Mouse (Mus musculus): Measurements from ENCODE around the gene Hdac11. TPM values are rescaled to one million over a fixed set of nuclear protein-coding genes. Genes with fewer than 3 reads are reported as not detected.

Gene Hdac11
- 3.4 and 4.6 TPM in 2 replicates for polyA plus RNA-seq (2015; fragmentation: Nextera tagmentation; extraction: Ambion mirVana)

- WGBS (ENCODE audit: insufficient replicate concordance) = 4% methylated on average over 36 of the region's 42 CpGs
- Histone ChIP-seq H3K9me3 (ENCODE audit: low read length) (no peaks in the 10 kb centered on the region), H3K4me3 (ENCODE audit: low read depth, low read length) (peak within 1 kb of the TSS; percentile 63), H3K36me3 (replicated peaks; ENCODE audit: insufficient read depth, low read length) (no peaks in the 10 kb centered on the region), H3K27me3 (ENCODE audit: insufficient read depth, low read length) (no peaks in the 10 kb centered on the region; the same call in 1 of the 2 replicates), H3K9ac (replicated peaks) (peak within 1 kb of the TSS; percentile 71), H3K4me2 (ENCODE audit: low read depth, low read length) (peak within 1 kb of the TSS; percentile 94), H3K27ac (ENCODE audit: low read depth) (peak within 1 kb of the TSS; percentile 25; the same call in 1 of the 2 replicates), H3K4me1 (ENCODE audit: insufficient read depth) (peaks cover 71% of the 10 kb centered on the region)
- DNase-seq = peak; percentile 93
- TF ChIP-seq CTCF (IDR thresholded peaks at IDR 0.05; ENCODE audit: low read depth) (no peak), EP300 (IDR thresholded peaks at IDR 0.05; ENCODE audit: low read depth) (no peak)
- peak; percentile 99 for ATAC-seq
These were observed at the start of gene Hdac11 for GRCm38 (mm10) chr6:91156554-91157236. Gene Hdac11 (plus strand): TSS chr6:91156665.

DNA sequence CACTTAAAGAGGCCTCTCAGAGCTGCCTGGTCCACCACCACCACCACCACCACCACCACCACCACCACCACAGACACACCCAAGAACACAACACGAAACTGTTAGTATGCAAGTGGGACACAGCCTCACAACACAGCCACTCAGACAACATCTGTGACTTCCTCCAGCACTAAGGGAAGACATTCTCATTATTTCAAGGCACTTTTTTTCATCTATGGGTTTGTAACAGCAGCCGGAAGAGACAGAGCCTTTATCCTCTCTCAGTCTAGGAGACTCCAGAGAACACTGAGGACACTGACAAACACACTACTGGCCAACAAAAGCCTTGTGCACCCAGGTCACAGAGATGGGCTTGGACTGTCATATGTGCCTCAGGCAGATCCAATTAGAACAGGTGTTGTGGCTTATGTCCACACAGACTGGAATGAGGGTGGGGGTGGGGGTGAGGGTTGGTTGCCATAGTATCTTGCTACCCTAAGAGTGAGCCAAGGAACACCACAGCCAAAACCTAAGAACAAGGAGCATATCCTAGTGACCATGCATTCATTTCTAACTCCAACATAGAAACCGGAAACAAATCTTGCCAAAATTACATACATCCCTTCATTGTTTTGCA lies 48.1 kb upstream of the Hdac11 start:
- 75% methylated on average over 3 of the region's 3 CpGs for WGBS (ENCODE audit: insufficient replicate concordance)
- DNase-seq = no peak
- Histone ChIP-seq H3K27ac (ENCODE audit: low read depth) (no peak overlapping the region), H3K4me1 (ENCODE audit: insufficient read depth) (peaks cover 61% of the 10 kb centered on the region), H3K4me2 (ENCODE audit: low read depth, low read length) (no peak overlapping the region), H3K4me3 (ENCODE audit: low read depth, low read length) (no peak overlapping the region), H3K27me3 (ENCODE audit: insufficient read depth, low read length) (no peaks in the 10 kb centered on the region), H3K36me3 (replicated peaks; ENCODE audit: insufficient read depth, low read length) (no peaks in the 10 kb centered on the region), H3K9ac (replicated peaks) (no peak overlapping the region), H3K9me3 (ENCODE audit: low read length) (no peaks in the 10 kb centered on the region)
- ATAC-seq = no peak
- no peak for TF ChIP-seq CTCF (IDR thresholded peaks at IDR 0.05; ENCODE audit: low read depth)

DNA sequence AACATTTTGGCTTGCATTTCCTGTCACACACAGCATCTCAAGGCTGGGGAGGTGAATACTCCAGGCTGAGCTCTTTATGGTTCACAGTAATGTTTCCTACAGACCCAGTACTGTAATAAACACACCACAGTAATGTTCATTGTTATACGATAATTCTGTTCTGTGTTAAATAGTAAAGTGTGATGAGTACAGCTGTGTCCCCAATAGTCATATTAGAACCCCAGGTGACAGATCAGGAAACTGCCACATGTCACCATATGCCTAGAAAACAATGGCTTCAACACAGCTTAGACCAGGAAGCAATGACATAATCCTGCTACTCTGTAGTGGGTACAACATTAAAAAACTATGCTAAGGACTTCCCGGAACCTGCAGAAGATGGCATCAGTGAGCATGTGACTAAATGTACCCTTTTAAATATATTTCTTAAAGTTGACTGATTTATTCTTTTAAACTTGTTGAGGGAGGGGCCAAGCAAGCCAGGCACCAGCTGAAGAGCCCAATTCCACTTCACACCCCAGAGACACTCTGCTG lies 47.5 kb upstream of the Hdac11 start:
- no peaks in the 10 kb centered on the region for H3K36me3 ChIP-seq (replicated peaks; ENCODE audit: insufficient read depth, low read length)
- no peak for TF ChIP-seq CTCF (IDR thresholded peaks at IDR 0.05; ENCODE audit: low read depth)
- TF ChIP-seq EP300 (IDR thresholded peaks at IDR 0.05; ENCODE audit: low read depth) = no peak
- DNase-seq = no peak
- no peaks in the 10 kb centered on the region for H3K9me3 ChIP-seq (ENCODE audit: low read length)
- H3K4me1 ChIP-seq (ENCODE audit: insufficient read depth) = peaks cover 56% of the 10 kb centered on the region
- ATAC-seq = no peak
- H3K4me2 ChIP-seq (ENCODE audit: low read depth, low read length) = no peak overlapping the region
- H3K27ac ChIP-seq (ENCODE audit: low read depth) = peak overlapping the region; percentile 49; the same call in 1 of the 2 replicates
- WGBS (ENCODE audit: insufficient replicate concordance) = 75% methylated on average over 2 of the region's 2 CpGs
- no peak overlapping the region for H3K9ac ChIP-seq (replicated peaks)
- H3K27me3 ChIP-seq (ENCODE audit: insufficient read depth, low read length) = no peaks in the 10 kb centered on the region
- no peak overlapping the region for H3K4me3 ChIP-seq (ENCODE audit: low read depth, low read length)

DNA sequence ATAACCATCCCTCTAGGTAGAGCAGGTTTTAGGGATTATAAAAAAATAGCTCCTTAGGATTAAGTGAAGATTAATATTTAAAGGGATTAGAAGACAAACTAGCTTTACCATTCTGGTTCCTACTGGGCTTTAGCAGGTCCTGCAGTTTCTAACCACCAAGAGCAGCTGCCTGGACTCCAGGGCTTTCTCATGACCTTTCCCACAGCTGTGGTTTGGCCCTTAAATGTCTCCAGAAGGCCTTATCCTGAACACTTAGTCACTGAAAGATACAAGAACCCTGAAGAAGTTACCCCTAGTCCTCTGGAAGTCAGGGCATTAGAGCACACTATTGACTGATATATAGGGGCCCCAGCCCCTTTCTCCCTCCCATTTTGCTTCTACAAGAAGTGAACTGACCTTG lies 47.0 kb upstream of the Hdac11 start:
- Histone ChIP-seq H3K4me2 (ENCODE audit: low read depth, low read length) (0 out of 2 replicates have a peak overlapping the region, but pooled peaks have one; percentile 32), H3K4me1 (ENCODE audit: insufficient read depth) (peaks cover 56% of the 10 kb centered on the region), H3K9ac (replicated peaks) (no peak overlapping the region), H3K9me3 (ENCODE audit: low read length) (no peaks in the 10 kb centered on the region), H3K27ac (ENCODE audit: low read depth) (peak overlapping the region; percentile 49; the same call in 1 of the 2 replicates), H3K36me3 (replicated peaks; ENCODE audit: insufficient read depth, low read length) (no peaks in the 10 kb centered on the region), H3K4me3 (ENCODE audit: low read depth, low read length) (no peak overlapping the region), H3K27me3 (ENCODE audit: insufficient read depth, low read length) (no peaks in the 10 kb centered on the region)
- no peak for TF ChIP-seq CTCF (IDR thresholded peaks at IDR 0.05; ENCODE audit: low read depth)
- no peak for TF ChIP-seq EP300 (IDR thresholded peaks at IDR 0.05; ENCODE audit: low read depth)
- DNase-seq (no peak), ATAC-seq (no peak)

DNA sequence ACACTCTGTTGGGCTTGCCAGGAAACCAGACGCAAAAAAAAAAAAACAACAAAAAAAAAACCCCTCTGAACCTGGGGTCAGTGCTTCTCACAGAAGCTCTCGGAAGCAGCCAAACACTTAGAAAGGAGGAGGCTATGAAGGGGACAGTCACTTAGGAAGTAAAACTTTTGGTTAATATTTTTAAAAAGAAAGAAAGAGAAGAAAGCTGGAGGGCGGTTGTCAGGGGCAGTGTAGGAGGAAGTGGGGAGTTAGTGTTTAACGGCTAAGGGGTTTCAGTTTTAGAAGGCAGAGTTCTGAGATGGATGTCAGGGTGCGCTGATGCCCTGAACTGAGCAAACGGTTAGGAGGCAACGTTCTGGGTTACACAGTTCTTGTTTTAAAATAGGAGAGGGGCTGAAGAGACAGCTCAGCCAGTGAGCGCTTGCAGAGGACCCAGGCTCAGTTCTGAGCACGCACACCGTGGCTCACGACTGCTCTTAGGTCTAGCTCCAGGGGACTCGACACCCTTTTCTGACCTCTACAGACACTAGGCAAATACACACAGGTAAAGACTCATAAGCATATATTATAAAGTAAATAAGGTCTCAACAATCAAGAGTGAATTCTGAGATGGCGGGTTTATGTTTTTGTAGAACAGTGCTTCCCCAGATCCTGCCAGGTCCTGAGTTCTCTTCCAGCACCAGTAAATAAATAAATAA lies 46.0 kb upstream of the Hdac11 start:
- ATAC-seq = no peak; the same call in 1 of the 2 replicates
- peak overlapping the region; percentile 32 for H3K4me2 ChIP-seq (ENCODE audit: low read depth, low read length)
- H3K9me3 ChIP-seq (ENCODE audit: low read length) = no peaks in the 10 kb centered on the region
- WGBS (ENCODE audit: insufficient replicate concordance) = 34% methylated on average over 13 of the region's 13 CpGs
- H3K4me1 ChIP-seq (ENCODE audit: insufficient read depth) = peaks cover 56% of the 10 kb centered on the region
- no peak for DNase-seq
- peak overlapping the region; percentile 17; the same call in 1 of the 2 replicates for H3K4me3 ChIP-seq (ENCODE audit: low read depth, low read length)
- no peaks in the 10 kb centered on the region for H3K27me3 ChIP-seq (ENCODE audit: insufficient read depth, low read length)
- peak overlapping the region; percentile 66 for H3K27ac ChIP-seq (ENCODE audit: low read depth)
- H3K36me3 ChIP-seq (replicated peaks; ENCODE audit: insufficient read depth, low read length) = no peaks in the 10 kb centered on the region
- TF ChIP-seq EP300 (IDR thresholded peaks at IDR 0.05; ENCODE audit: low read depth) = peak; percentile 13; the same call in 1 of the 2 replicates
- no peak for TF ChIP-seq CTCF (IDR thresholded peaks at IDR 0.05; ENCODE audit: low read depth)
- peak overlapping the region; percentile 27; the same call in 1 of the 2 replicates for H3K9ac ChIP-seq (replicated peaks)

All from liver, postnatal 0 days (tissue).